Mouse (Mus musculus): Measurements from ENCODE around the gene Ggps1. TPM values are rescaled to one million over a fixed set of nuclear protein-coding genes. Genes with fewer than 3 reads are reported as not detected.
"Not testable (repeated sequence)": the region's sequence is repeated elsewhere in the genome, so short reads cannot be mapped to it uniquely, and the experiment has no call there.

Gene Ggps1
- polyA plus RNA-seq, 1 experiment from 2014 or later: 73.4 TPM

GRCm38 (mm10) chr13:14035875-14036630 lies 27.2 kb downstream of the Ggps1 start:
- Histone ChIP-seq H3K4me3 (no peak overlapping the region), H3K36me3 (no peaks in the 10 kb centered on the region), H3K4me1 (replicated peaks) (peaks cover 30% of the 10 kb centered on the region), H3K9ac (no peak overlapping the region), H3K9me3 (no peaks in the 10 kb centered on the region), H3K4me2 (no peak overlapping the region), H3K27me3 (no peaks in the 10 kb centered on the region), H3K27ac (replicated peaks) (no peak overlapping the region)
- ATAC-seq (ENCODE audit: low read depth): no peak
- WGBS: 89% methylated on average over 11 of the region's 11 CpGs

- not testable (repeated sequence) for H3K9me3 ChIP-seq; ATAC-seq (ENCODE audit: low read depth); H3K4me3 ChIP-seq; H3K4me2 ChIP-seq; H3K27me3 ChIP-seq; H3K9ac ChIP-seq; H3K36me3 ChIP-seq; H3K27ac ChIP-seq (replicated peaks)
- peaks cover 24% of the 10 kb centered on the region for H3K4me1 ChIP-seq (replicated peaks)
- WGBS: 94% methylated on average over 3 of the region's 3 CpGs
Observed at GRCm38 (mm10) chr13:14035352-14035751, 27.9 kb downstream of the Ggps1 start.

GRCm38 (mm10) chr13:14034073-14034348 lies 29.3 kb downstream of the Ggps1 start:
- no peak overlapping the region for H3K9ac ChIP-seq
- ATAC-seq (ENCODE audit: low read depth): no peak
- peaks cover 20% of the 10 kb centered on the region for H3K4me1 ChIP-seq (replicated peaks)
- no peaks in the 10 kb centered on the region for H3K9me3 ChIP-seq
- no peak overlapping the region for H3K4me2 ChIP-seq
- no peaks in the 10 kb centered on the region for H3K27me3 ChIP-seq
- no peak overlapping the region for H3K4me3 ChIP-seq
- no peak overlapping the region for H3K27ac ChIP-seq (replicated peaks)
- H3K36me3 ChIP-seq: peaks cover 4% of the 10 kb centered on the region

GRCm38 (mm10) chr13:14033309-14034072 lies 29.8 kb downstream of the Ggps1 start:
- Histone ChIP-seq H3K4me1 (replicated peaks) (peaks cover 16% of the 10 kb centered on the region), H3K4me3 (no peak overlapping the region), H3K9ac (no peak overlapping the region), H3K27me3 (no peaks in the 10 kb centered on the region), H3K27ac (replicated peaks) (no peak overlapping the region), H3K4me2 (no peak overlapping the region), H3K36me3 (peaks cover 8% of the 10 kb centered on the region), H3K9me3 (no peaks in the 10 kb centered on the region)
- no peak for ATAC-seq (ENCODE audit: low read depth)
- WGBS: 93% methylated on average over 5 of the region's 5 CpGs

GRCm38 (mm10) chr13:14026154-14026820 lies 37.0 kb downstream of the Ggps1 start:
- no peak overlapping the region for H3K4me3 ChIP-seq
- 92% methylated on average over 6 of the region's 6 CpGs for WGBS
- ATAC-seq (ENCODE audit: low read depth): no peak

GRCm38 (mm10) chr13:14025554-14025953 lies 37.7 kb downstream of the Ggps1 start:
- Histone ChIP-seq H3K9me3 (no peaks in the 10 kb centered on the region), H3K4me1 (replicated peaks) (no peaks in the 10 kb centered on the region), H3K4me2 (no peak overlapping the region), H3K4me3 (no peak overlapping the region), H3K27me3 (no peaks in the 10 kb centered on the region), H3K9ac (no peak overlapping the region), H3K36me3 (peaks cover 35% of the 10 kb centered on the region), H3K27ac (replicated peaks) (no peak overlapping the region)
- no peak for ATAC-seq (ENCODE audit: low read depth)
- 91% methylated on average over 6 of the region's 6 CpGs for WGBS

More at GRCm38 (mm10) chr13:14026154-14026820, 37.0 kb downstream of the Ggps1 start:
- Histone ChIP-seq H3K9ac (no peak overlapping the region), H3K36me3 (peaks cover 35% of the 10 kb centered on the region), H3K27me3 (no peaks in the 10 kb centered on the region), H3K9me3 (no peaks in the 10 kb centered on the region), H3K4me1 (replicated peaks) (no peaks in the 10 kb centered on the region), H3K4me2 (no peak overlapping the region), H3K27ac (replicated peaks) (no peak overlapping the region)

- H3K27me3 ChIP-seq; H3K4me3 ChIP-seq; H3K9ac ChIP-seq; H3K4me1 ChIP-seq (replicated peaks); H3K27ac ChIP-seq (replicated peaks); ATAC-seq (ENCODE audit: low read depth); H3K4me2 ChIP-seq; H3K9me3 ChIP-seq: not testable (repeated sequence)
- H3K36me3 ChIP-seq: peaks cover 44% of the 10 kb centered on the region
- 81% methylated on average over 11 of the region's 12 CpGs for WGBS
Observed at GRCm38 (mm10) chr13:14021417-14021816, 41.9 kb downstream of the Ggps1 start.

- H3K4me1 ChIP-seq (replicated peaks): no peaks in the 10 kb centered on the region
- no peak overlapping the region for H3K4me3 ChIP-seq
- no peaks in the 10 kb centered on the region for H3K9me3 ChIP-seq
- no peak for ATAC-seq (ENCODE audit: low read depth)
- no peak overlapping the region for H3K4me2 ChIP-seq
- no peaks in the 10 kb centered on the region for H3K27me3 ChIP-seq
- 97% methylated on average over 3 of the region's 3 CpGs for WGBS
- peaks cover 53% of the 10 kb centered on the region for H3K36me3 ChIP-seq
- no peak overlapping the region for H3K9ac ChIP-seq
- H3K27ac ChIP-seq (replicated peaks): no peak overlapping the region
Observed at GRCm38 (mm10) chr13:14018852-14019251, 44.4 kb downstream of the Ggps1 start.

GRCm38 (mm10) chr13:14018283-14018682 lies 45.0 kb downstream of the Ggps1 start:
- Histone ChIP-seq H3K4me3 (no peak overlapping the region), H3K27ac (replicated peaks) (no peak overlapping the region), H3K4me1 (replicated peaks) (no peaks in the 10 kb centered on the region), H3K9me3 (no peaks in the 10 kb centered on the region), H3K36me3 (peaks cover 57% of the 10 kb centered on the region), H3K27me3 (no peaks in the 10 kb centered on the region), H3K9ac (no peak overlapping the region), H3K4me2 (no peak overlapping the region)
- ATAC-seq (ENCODE audit: low read depth): no peak

- Histone ChIP-seq H3K36me3 (peaks cover 77% of the 10 kb centered on the region), H3K4me1 (replicated peaks) (no peaks in the 10 kb centered on the region), H3K27me3 (no peaks in the 10 kb centered on the region), H3K9ac (no peak overlapping the region), H3K4me3 (no peak overlapping the region), H3K4me2 (no peak overlapping the region), H3K9me3 (no peaks in the 10 kb centered on the region), H3K27ac (replicated peaks) (no peak overlapping the region)
- ATAC-seq (ENCODE audit: low read depth): no peak
- WGBS: 94% methylated on average over 6 of the region's 6 CpGs
Observed at GRCm38 (mm10) chr13:14015609-14016008, 47.7 kb downstream of the Ggps1 start.

GRCm38 (mm10) chr13:14014540-14014939 lies 48.7 kb downstream of the Ggps1 start:
- no peaks in the 10 kb centered on the region for H3K9me3 ChIP-seq
- no peak for ATAC-seq (ENCODE audit: low read depth)

GRCm38 (mm10) chr13:14014001-14014400 lies 49.3 kb downstream of the Ggps1 start:
- ATAC-seq (ENCODE audit: low read depth): no peak
- Histone ChIP-seq H3K9me3 (no peaks in the 10 kb centered on the region), H3K4me1 (replicated peaks) (no peaks in the 10 kb centered on the region), H3K4me2 (no peak overlapping the region), H3K36me3 (peaks cover 82% of the 10 kb centered on the region), H3K9ac (no peak overlapping the region), H3K27ac (replicated peaks) (no peak overlapping the region), H3K4me3 (no peak overlapping the region), H3K27me3 (no peaks in the 10 kb centered on the region)
- 93% methylated on average over 2 of the region's 2 CpGs for WGBS

More at GRCm38 (mm10) chr13:14014540-14014939, 48.7 kb downstream of the Ggps1 start:
- Histone ChIP-seq H3K9ac (no peak overlapping the region), H3K4me2 (no peak overlapping the region), H3K4me3 (no peak overlapping the region), H3K4me1 (replicated peaks) (no peaks in the 10 kb centered on the region), H3K36me3 (peaks cover 82% of the 10 kb centered on the region), H3K27ac (replicated peaks) (no peak overlapping the region), H3K27me3 (no peaks in the 10 kb centered on the region)
- WGBS: 92% methylated on average over 4 of the region's 4 CpGs

Data from neural tube, embryonic 13.5 days (tissue).